Mouse (Mus musculus) C2C12 (cell line): ENCODE measurements around the gene Fam71f2. TPM values are rescaled to one million over a fixed set of nuclear protein-coding genes. Genes with fewer than 3 reads are reported as not detected.
A peak's percentile ranks its signal among the peaks of the same experiment; 100 is the strongest.

Experiments
- H3K27me3 ChIP-seq: one replicate; pipeline ENCODE4 v1.6.1; 2011; ENCODE audit not compliant: control insufficient read depth, insufficient read depth, insufficient read length
- H3K36me3 ChIP-seq: one replicate; pipeline ENCODE4 v1.6.1; 2011; ENCODE audit not compliant: control insufficient read depth, insufficient read depth
- H3K4me3 ChIP-seq: one replicate; pipeline ENCODE4 v1.5.1; 2011; ENCODE audit warnings: mild to moderate bottlenecking, control low read depth; ENCODE audit not compliant: poor library complexity, insufficient read depth, severe bottlenecking
- H3K79me2 ChIP-seq: one replicate; pipeline ENCODE4 v1.6.1; 2011; ENCODE audit not compliant: control insufficient read depth, insufficient read depth
- H3K79me3 ChIP-seq: one replicate; pipeline ENCODE4 v1.6.1; 2011; ENCODE audit warnings: low read depth, control low read depth
- H3ac ChIP-seq: one replicate; pipeline ENCODE3; 2011; ENCODE audit warnings: low read depth; ENCODE audit not compliant: control insufficient read depth, insufficient read length
- CEBPB ChIP-seq: IDR thresholded peaks from one replicate; pipeline ENCODE4 v1.6.1; 2011; ENCODE audit warnings: low read depth, mild to moderate bottlenecking, control low read depth, moderate library complexity
- CTCF ChIP-seq: IDR thresholded peaks from one replicate; pipeline ENCODE4 v1.5.1; 2011; ENCODE audit not compliant: control insufficient read depth, insufficient read depth, insufficient read length
- FOSL1 ChIP-seq: IDR thresholded peaks from one replicate; pipeline ENCODE4 v1.8.0; 2011; ENCODE audit warnings: mild to moderate bottlenecking, low read length; ENCODE audit not compliant: poor library complexity, insufficient read depth, severe bottlenecking
- MAX ChIP-seq: IDR thresholded peaks from one replicate; pipeline ENCODE4 v1.6.1; 2011; ENCODE audit warnings: mild to moderate bottlenecking, control low read depth
- MYOD1 ChIP-seq: IDR thresholded peaks from one replicate; pipeline ENCODE4 v1.6.1; 2011; ENCODE audit warnings: low read depth; ENCODE audit not compliant: control insufficient read depth, insufficient read length
- MYOG ChIP-seq: IDR thresholded peaks from one replicate; pipeline ENCODE4 v1.6.1; 2011; ENCODE audit not compliant: control insufficient read depth, insufficient read length; ENCODE audit errors: extremely low read depth
- USF1 ChIP-seq: IDR thresholded peaks from one replicate; pipeline ENCODE4 v1.6.1; 2011; ENCODE audit warnings: low read depth, mild to moderate bottlenecking, control low read depth, moderate library complexity
- polyA plus RNA-seq: library from polyadenylated mRNA; unstranded; fragments of >200 nt; fragmentation: generic; extraction: Trizol; gene quantifications from one replicate; pipeline ENCODE4 v1.2.1, GENCODE M21; 2012; ENCODE audit warnings: missing spikeins

Gene Fam71f2
- polyA plus RNA-seq, 1 experiment = 0.19 TPM

GRCm38 (mm10) chr6:29270961-29271360 is 8.4 kb upstream of the Fam71f2 start:
- H3ac ChIP-seq = no peak overlapping the region
- peaks cover 18% of the 10 kb centered on the region for H3K36me3 ChIP-seq
- H3K79me3 ChIP-seq = peaks cover 19% of the 10 kb centered on the region
- H3K27me3 ChIP-seq = no peaks in the 10 kb centered on the region
- H3K79me2 ChIP-seq = peaks cover 29% of the 10 kb centered on the region
- TF ChIP-seq MYOD1 (peak; percentile 15), MAX (no peak)
- no peak overlapping the region for H3K4me3 ChIP-seq

- H3K79me2 ChIP-seq = peaks cover 29% of the 10 kb centered on the region
- TF ChIP-seq MAX = peak; percentile 96
- TF ChIP-seq CTCF = no peak
- peaks cover 29% of the 10 kb centered on the region for H3K36me3 ChIP-seq
- H3ac ChIP-seq = peak within 1 kb of the TSS; percentile 60
- H3K79me3 ChIP-seq = peaks cover 19% of the 10 kb centered on the region
- peak within 1 kb of the TSS; percentile 68 for H3K4me3 ChIP-seq
- no peaks in the 10 kb centered on the region for H3K27me3 ChIP-seq
Measured at GRCm38 (mm10) chr6:29272312-29273072, 6.9 kb upstream of the Fam71f2 start, which contains the start of gene Hilpda. Hilpda (plus strand) TSS chr6:29272488.

- no peak for TF ChIP-seq MAX
- TF ChIP-seq MYOD1 = no peak
- no peak for TF ChIP-seq CTCF
- no peak for TF ChIP-seq MYOG
- TF ChIP-seq FOSL1 = no peak
- no peak for TF ChIP-seq USF1
- TF ChIP-seq CEBPB = no peak
- Histone ChIP-seq H3K4me3 (no peak overlapping the region), H3K27me3 (no peaks in the 10 kb centered on the region), H3ac (no peak overlapping the region), H3K36me3 (peaks cover 29% of the 10 kb centered on the region), H3K79me3 (peaks cover 19% of the 10 kb centered on the region), H3K79me2 (peaks cover 29% of the 10 kb centered on the region)
Measured at GRCm38 (mm10) chr6:29276746-29277145, 2.6 kb upstream of the Fam71f2 start.

DNA sequence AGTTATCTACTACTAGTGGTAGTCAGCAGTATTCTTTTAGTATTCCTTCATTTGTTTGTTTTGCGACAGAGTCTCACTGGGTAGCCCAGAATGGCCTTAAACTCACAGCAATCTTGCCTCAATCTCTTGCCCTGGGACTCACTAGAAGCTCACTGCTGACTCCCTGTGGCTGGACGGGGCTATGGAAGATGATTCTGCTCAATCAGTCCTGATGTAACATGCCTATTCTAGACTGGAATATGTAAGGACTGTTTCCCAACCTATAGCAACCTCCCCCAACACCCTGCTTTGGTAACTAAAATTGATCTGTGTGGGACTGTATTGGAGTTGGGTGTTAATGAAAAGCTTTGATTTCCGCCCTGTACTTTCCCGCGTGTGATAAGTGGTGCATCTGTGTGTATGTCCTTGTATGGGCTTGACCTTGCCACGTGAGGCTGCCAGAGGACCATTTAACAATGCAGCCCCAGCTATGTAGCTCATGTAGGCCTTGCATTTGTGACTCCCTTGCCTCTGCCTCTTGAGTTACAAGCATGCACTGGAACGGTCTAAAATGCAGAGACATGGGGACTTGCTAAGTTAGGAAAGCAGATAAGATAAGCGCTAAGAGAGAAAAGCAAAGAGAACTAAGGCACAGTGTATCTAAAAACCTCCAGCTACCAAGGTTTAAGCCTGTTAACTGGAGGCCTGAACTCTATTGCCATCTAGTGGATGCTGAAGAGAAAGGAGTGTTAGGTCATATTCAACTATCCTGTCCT is 703 bp upstream of the Fam71f2 start:
- no peak overlapping the region for H3K4me3 ChIP-seq
- TF ChIP-seq MYOD1 (no peak), MAX (no peak), CTCF (peak; percentile 50), FOSL1 (no peak), MYOG (no peak)
- no peak overlapping the region for H3ac ChIP-seq
- H3K36me3 ChIP-seq = peaks cover 29% of the 10 kb centered on the region
- peaks cover 8% of the 10 kb centered on the region for H3K79me3 ChIP-seq
- H3K79me2 ChIP-seq = peaks cover 17% of the 10 kb centered on the region
- no peaks in the 10 kb centered on the region for H3K27me3 ChIP-seq

- TF ChIP-seq CEBPB (no peak), USF1 (no peak), MYOG (no peak), MYOD1 (no peak), CTCF (no peak), FOSL1 (no peak), MAX (no peak)
- Histone ChIP-seq H3K36me3 (peaks cover 14% of the 10 kb centered on the region), H3K79me2 (no peaks in the 10 kb centered on the region), H3K4me3 (no peak overlapping the region), H3K79me3 (no peaks in the 10 kb centered on the region), H3K27me3 (no peaks in the 10 kb centered on the region), H3ac (no peak overlapping the region)
Measured at GRCm38 (mm10) chr6:29280671-29281070, 1.3 kb downstream of the Fam71f2 start.

DNA sequence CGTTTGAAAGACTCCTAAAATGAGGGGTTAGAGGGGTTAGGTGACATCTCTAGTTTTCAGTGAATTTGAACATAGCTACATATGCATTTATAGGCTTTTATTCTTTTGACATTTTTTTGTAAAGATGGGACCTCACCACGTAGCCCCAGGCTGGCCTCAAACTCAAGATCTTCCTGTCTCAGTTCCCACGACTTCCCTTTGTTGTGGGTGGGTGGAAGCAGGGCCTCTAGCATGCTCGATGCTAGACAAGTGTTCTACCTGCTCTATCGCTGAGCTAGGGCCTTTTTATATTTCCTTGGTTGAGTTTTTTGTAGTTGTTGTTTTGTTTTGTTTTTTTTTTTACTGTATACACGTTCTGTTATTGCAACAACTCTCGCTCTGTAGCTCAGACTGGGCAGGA is 7.5 kb downstream of the Fam71f2 start:
- no peaks in the 10 kb centered on the region for H3K79me3 ChIP-seq
- TF ChIP-seq CTCF = no peak
- TF ChIP-seq MYOD1 = no peak
- TF ChIP-seq USF1 = no peak
- no peak for TF ChIP-seq MAX
- TF ChIP-seq CEBPB = no peak
- TF ChIP-seq MYOG = no peak
- no peak for TF ChIP-seq FOSL1
- H3K36me3 ChIP-seq = no peaks in the 10 kb centered on the region
- no peaks in the 10 kb centered on the region for H3K79me2 ChIP-seq
- no peak overlapping the region for H3K4me3 ChIP-seq
- H3ac ChIP-seq = no peak overlapping the region
- no peaks in the 10 kb centered on the region for H3K27me3 ChIP-seq
